Mouse (Mus musculus) limb, embryonic 11.5 days (tissue): ENCODE results near the gene Phf13. TPM values are rescaled to one million over a fixed set of nuclear protein-coding genes. Genes with fewer than 3 reads are reported as not detected.
A peak's percentile ranks its signal among the peaks of the same experiment; 100 is the strongest.

Source experiments
- ATAC-seq: fragments of 200-750 bp; cut with Nextera tagmentation; 2 replicates; pipeline ENCODE4 v1.8.0; 2017; ENCODE audit warnings: low read depth; ENCODE audit not compliant: insufficient number of reproducible peaks, low FRiP score, low TSS enrichment
- DNase-seq: peaks from one replicate; pipeline ENCODE4 v3.0.0-alpha.2; 2015; ENCODE audit warnings: low spot score
- H3K27ac ChIP-seq: fragments of 300-500 bp; sonication (generic); replicated peaks from 2 replicates; pipeline ENCODE4 v1.5.1; 2014; ENCODE audit warnings: low read depth, mild to moderate bottlenecking, low read length
- H3K27me3 ChIP-seq: fragments of 300-500 bp; sonication (generic); 2 replicates; pipeline ENCODE4 v1.6.1; 2014; ENCODE audit warnings: mild to moderate bottlenecking, low read length, mixed read lengths; ENCODE audit not compliant: control insufficient read depth, insufficient read depth
- H3K36me3 ChIP-seq: fragments of 300-500 bp; sonication (generic); 2 replicates; pipeline ENCODE4 v1.6.1; 2014; ENCODE audit warnings: mild to moderate bottlenecking, low read length, moderate library complexity, mixed read lengths; ENCODE audit not compliant: control insufficient read depth, insufficient read depth
- H3K4me1 ChIP-seq: fragments of 300-500 bp; sonication (generic); 2 replicates; pipeline ENCODE4 v1.6.1; 2014; ENCODE audit warnings: low read length, mixed read lengths; ENCODE audit not compliant: control insufficient read depth, insufficient read depth
- H3K4me2 ChIP-seq: fragments of 300-500 bp; sonication (generic); 2 replicates; pipeline ENCODE4 v1.6.1; 2014; ENCODE audit warnings: low read depth, mild to moderate bottlenecking, moderate library complexity; ENCODE audit not compliant: severe bottlenecking
- H3K4me3 ChIP-seq: fragments of 300-500 bp; sonication (generic); 2 replicates; pipeline ENCODE4 v1.5.1; 2014; ENCODE audit warnings: low read depth, low read length
- H3K9ac ChIP-seq: fragments of 300-500 bp; sonication (generic); 2 replicates; pipeline ENCODE4 v1.6.1; 2014; ENCODE audit warnings: mild to moderate bottlenecking, low read length
- H3K9me3 ChIP-seq: fragments of 300-500 bp; sonication (generic); 2 replicates; pipeline ENCODE4 v1.6.1; 2016; ENCODE audit warnings: low read length; ENCODE audit not compliant: control insufficient read depth
- WGBS: fragments of 180-500 bp; shearing (Covaris S2); extraction: QIAGEN DNeasy Blood & Tissue Kit; methylation state at CpG from one replicate; pipeline ENCODE4 v1.1.7; 2014; 5-methylcytosine and 5-hydroxymethylcytosine counted together
- polyA plus RNA-seq: library from polyadenylated mRNA; unstranded; fragments of >200 nt; fragmentation: Nextera tagmentation; extraction: Ambion mirVana; gene quantifications from 2 replicates; pipeline ENCODE4 v1.2.1, GENCODE M21; 2014

Gene Phf13
- polyA plus RNA-seq, 1 experiment from 2014 or later, result 29.4 TPM

DNA sequence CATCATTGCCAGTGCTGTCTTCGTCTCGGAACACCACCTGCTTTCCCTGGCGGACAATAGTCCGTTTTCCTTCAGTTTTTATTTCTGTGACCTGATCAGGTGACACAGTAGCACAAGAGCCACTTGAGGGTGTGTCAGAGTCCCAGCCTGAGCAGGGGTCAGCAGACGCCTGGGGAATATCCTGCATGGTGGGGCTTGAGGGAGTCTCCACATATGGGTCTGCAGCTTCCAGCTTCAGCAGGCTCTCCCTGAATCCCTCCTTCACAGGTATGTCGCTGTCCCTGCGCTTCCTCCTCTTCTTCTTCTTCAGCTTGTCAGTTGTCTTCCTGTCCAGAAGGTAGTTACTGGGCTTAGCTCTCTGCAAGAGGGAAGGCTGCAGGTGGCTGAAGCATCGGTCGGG is 4.0 kb downstream of the Phf13 start:
- Histone ChIP-seq H3K4me1 (peaks cover 13% of the 10 kb centered on the region), H3K4me3 (no peak overlapping the region), H3K9ac (no peak overlapping the region), H3K4me2 (no peak overlapping the region), H3K9me3 (no peaks in the 10 kb centered on the region), H3K27me3 (no peaks in the 10 kb centered on the region), H3K27ac (no peak overlapping the region), H3K36me3 (peaks cover 15% of the 10 kb centered on the region)
- DNase-seq, result no peak
- ATAC-seq, result no peak
- WGBS, result 92% methylated on average over 9 of the region's 9 CpGs

DNA sequence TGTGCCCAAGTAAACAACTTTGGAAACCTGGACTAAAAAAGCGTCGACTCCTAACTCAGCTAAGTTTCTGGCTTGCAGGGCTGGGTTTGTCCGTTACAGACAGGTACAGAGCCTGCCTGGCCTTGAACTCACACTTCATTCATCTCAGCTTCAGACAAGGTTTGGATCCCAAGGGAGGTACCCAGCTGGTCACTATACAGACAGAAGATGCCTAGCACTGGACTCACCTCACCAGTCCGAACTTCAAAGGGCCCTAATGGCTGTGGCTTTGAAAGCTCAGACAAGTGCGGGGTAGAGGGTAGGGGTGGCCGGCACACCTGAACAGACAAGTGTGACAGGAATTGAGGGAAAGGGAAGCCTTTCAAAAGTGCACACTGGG is 7.0 kb downstream of the Phf13 start:
- Histone ChIP-seq H3K4me1 (peaks cover 21% of the 10 kb centered on the region), H3K4me3 (peak overlapping the region; percentile 78), H3K36me3 (peaks cover 15% of the 10 kb centered on the region), H3K4me2 (peak overlapping the region; percentile 20), H3K27me3 (no peaks in the 10 kb centered on the region), H3K9me3 (no peaks in the 10 kb centered on the region), H3K9ac (peak overlapping the region; percentile 96), H3K27ac (peak overlapping the region; percentile 60; the same call in 1 of the 2 replicates)
- peak; percentile 22; the same call in 1 of the 2 replicates for ATAC-seq
- DNase-seq, result no peak
- 24% methylated on average over 6 of the region's 6 CpGs for WGBS

DNA sequence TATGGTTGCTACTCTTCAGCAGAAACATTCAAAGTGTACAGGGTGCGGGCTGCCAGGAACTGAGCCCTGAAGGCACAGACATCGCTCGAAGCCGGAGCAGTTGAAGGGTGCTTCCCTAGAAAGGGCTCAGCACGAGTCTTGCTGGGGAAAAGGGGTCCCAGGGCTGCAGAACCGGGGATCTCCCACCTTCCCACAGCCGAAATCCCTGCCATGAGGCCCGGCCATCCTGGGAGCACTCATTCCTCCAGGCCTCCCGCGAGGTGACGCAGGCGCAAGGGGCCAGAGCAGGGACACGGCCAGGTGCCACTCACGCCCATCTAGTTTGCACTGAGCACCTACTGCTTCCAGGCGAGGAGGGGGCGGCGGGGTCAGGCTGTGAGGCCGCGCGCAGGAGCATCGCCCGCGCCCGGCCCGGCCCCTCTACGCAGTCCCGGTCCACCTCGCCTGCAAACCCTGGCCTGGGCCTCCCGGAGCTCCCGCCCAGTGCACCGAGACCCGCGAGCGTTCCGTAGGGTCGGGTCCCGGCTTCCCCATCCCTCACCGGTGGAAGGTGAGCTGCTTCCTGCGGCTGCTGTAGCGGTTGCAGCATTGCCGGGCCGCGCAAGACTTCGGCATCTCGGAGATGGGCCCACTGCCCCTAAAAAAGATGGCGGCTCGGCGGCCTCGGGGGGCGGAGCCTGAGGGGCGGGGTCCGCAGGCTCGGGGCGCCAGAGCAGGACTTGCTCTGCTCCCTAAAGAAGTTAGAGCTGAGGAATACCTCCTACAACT is 7.5 kb downstream of the Phf13 start, which contains the start of gene Thap3:
Thap3 (minus strand) TSS at position 656 of the 768 bp plus-strand sequence.
- H3K4me3 ChIP-seq, result peak within 1 kb of the TSS; percentile 78
- DNase-seq, result peak; percentile 85
- no peaks in the 10 kb centered on the region for H3K27me3 ChIP-seq
- H3K27ac ChIP-seq, result peak within 1 kb of the TSS; percentile 60
- peak within 1 kb of the TSS; percentile 96 for H3K9ac ChIP-seq
- peak; percentile 69 for ATAC-seq
- peaks cover 15% of the 10 kb centered on the region for H3K36me3 ChIP-seq
- peaks cover 19% of the 10 kb centered on the region for H3K4me1 ChIP-seq
- H3K4me2 ChIP-seq, result peak within 1 kb of the TSS; percentile 88
- under 1% methylated on average over 52 of the region's 54 CpGs for WGBS
- H3K9me3 ChIP-seq, result no peaks in the 10 kb centered on the region

DNA sequence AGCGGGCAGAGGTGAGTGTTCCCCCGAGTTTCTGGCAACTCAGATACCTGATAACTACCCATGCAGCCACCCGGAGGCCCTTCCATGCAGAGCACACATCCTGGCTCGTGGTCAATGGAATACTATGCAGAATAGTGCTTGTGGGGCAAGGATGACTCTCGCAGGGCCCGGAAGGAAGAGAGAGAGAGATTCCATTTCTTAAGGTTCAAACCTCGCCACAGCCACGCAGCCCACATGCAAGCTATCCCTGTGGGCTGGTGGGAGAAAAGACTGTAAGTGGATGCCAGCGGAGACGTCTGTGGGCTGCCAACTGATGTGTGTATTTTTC is 8.1 kb downstream of the Phf13 start:
- no peak overlapping the region; the same call in 1 of the 2 replicates for H3K27ac ChIP-seq
- H3K9ac ChIP-seq, result peak overlapping the region; percentile 96
- H3K4me2 ChIP-seq, result peak overlapping the region; percentile 88
- peaks cover 15% of the 10 kb centered on the region for H3K36me3 ChIP-seq
- H3K4me1 ChIP-seq, result peaks cover 17% of the 10 kb centered on the region
- DNase-seq (no peak), ATAC-seq (no peak)
- no peaks in the 10 kb centered on the region for H3K9me3 ChIP-seq
- 33% methylated on average over 10 of the region's 10 CpGs for WGBS
- peak overlapping the region; percentile 78 for H3K4me3 ChIP-seq
- H3K27me3 ChIP-seq, result no peaks in the 10 kb centered on the region

DNA sequence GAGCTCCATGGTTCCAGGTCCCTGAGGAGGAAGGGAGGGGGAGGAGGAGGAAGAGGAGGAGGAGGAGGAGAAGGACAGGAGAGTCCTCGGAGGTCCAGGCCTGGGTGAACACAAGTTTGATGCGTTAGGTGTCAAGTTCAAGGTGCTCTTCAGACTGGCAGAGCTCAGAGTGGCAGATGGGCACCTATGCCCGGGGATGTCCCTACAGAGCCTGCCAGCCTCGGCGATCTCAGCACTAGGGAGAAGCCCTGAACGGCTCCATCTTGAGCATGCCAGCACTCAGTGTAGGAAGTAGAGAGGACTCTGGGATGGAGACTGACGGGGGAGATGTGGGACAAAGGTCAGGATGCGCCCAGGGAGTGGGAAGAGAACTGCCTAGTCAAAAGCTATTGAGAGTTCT is 9.4 kb downstream of the Phf13 start:
- H3K4me2 ChIP-seq, result no peak overlapping the region
- 62% methylated on average over 8 of the region's 8 CpGs for WGBS
- no peak for ATAC-seq
- H3K36me3 ChIP-seq, result peaks cover 9% of the 10 kb centered on the region
- DNase-seq, result no peak
- H3K27me3 ChIP-seq, result no peaks in the 10 kb centered on the region
- H3K9me3 ChIP-seq, result no peaks in the 10 kb centered on the region
- no peak overlapping the region for H3K9ac ChIP-seq
- H3K4me1 ChIP-seq, result peaks cover 21% of the 10 kb centered on the region
- H3K27ac ChIP-seq, result no peak overlapping the region
- H3K4me3 ChIP-seq, result no peak overlapping the region

DNA sequence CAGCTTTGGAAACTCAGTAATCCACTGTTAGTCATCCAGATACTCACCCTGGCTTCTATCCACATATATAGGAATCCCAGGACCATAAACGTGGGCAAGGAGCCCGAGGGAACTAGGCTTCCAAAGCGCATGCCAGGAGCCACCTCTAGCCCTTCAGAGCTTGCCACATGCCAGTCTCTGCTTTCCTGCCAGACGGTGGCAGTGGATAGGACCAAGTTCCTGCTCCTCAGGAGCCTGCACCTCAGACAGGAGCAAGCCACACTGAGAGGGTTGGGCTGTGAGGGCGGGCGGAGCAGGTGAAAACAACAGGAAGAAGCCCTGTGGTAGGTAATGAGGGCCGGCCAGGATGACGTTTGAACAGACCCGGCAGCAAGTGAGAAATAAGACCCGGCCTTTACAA is 10.2 kb downstream of the Phf13 start:
- H3K9me3 ChIP-seq, result no peaks in the 10 kb centered on the region
- DNase-seq (no peak), ATAC-seq (no peak)
- H3K4me2 ChIP-seq, result no peak overlapping the region
- no peak overlapping the region for H3K9ac ChIP-seq
- no peaks in the 10 kb centered on the region for H3K27me3 ChIP-seq
- no peak overlapping the region for H3K4me3 ChIP-seq
- no peak overlapping the region for H3K27ac ChIP-seq
- H3K4me1 ChIP-seq, result peaks cover 21% of the 10 kb centered on the region
- H3K36me3 ChIP-seq, result peaks cover 4% of the 10 kb centered on the region; the same call in 1 of the 2 replicates
- 23% methylated on average over 10 of the region's 10 CpGs for WGBS

DNA sequence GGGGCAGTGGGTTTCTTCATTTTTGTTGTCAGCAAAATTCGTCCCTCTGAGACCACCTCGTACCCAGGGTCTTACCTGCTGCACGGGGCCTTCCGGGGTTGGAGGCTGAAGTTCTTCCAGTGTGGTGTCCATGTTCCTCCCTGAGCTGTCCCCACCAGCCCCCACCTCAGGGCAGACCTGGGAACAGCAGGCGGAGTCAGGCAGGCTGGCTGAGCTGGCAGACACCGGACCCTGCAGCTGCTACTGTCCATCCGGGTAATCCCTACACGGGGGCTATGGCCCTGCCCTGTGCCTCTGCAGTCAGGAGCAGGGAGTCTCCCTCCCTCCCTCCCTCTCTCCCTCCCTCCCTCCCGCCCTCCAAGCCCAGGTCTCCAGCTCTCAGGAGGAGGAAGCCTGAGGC is 12.5 kb downstream of the Phf13 start:
- Histone ChIP-seq H3K4me2 (no peak overlapping the region), H3K27ac (no peak overlapping the region), H3K27me3 (no peaks in the 10 kb centered on the region), H3K9me3 (no peaks in the 10 kb centered on the region), H3K9ac (no peak overlapping the region), H3K36me3 (peaks cover 10% of the 10 kb centered on the region; the same call in 1 of the 2 replicates), H3K4me1 (peaks cover 21% of the 10 kb centered on the region), H3K4me3 (no peak overlapping the region)
- ATAC-seq (no peak), DNase-seq (no peak)
- WGBS, result 30% methylated on average over 8 of the region's 9 CpGs

DNA sequence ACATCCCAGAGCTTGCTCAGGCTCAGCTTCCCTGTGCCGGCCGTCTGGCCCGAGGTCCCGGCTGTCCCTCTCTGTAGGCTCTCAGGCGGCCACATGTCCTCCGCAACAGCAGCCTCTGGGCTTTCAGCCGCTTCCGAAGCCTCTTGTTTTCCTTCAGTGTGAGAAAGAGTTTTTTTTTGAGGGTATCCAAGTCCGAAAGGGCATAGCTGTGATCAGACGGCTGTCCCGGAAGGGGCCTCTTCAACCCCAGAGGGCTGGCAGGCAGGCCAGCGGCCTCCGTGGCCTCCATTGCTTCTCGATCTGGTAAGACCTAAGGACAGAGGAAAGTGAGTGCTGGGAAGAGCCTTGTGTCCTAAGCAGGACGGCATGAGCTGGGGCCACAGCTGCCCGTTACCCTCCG is 13.0 kb downstream of the Phf13 start:
- H3K4me2 ChIP-seq, result no peak overlapping the region
- no peaks in the 10 kb centered on the region for H3K27me3 ChIP-seq
- ATAC-seq, result no peak
- peaks cover 20% of the 10 kb centered on the region for H3K4me1 ChIP-seq
- H3K27ac ChIP-seq, result no peak overlapping the region
- H3K9me3 ChIP-seq, result no peaks in the 10 kb centered on the region
- 56% methylated on average over 17 of the region's 17 CpGs for WGBS
- no peak overlapping the region for H3K4me3 ChIP-seq
- DNase-seq, result no peak
- peaks cover 12% of the 10 kb centered on the region; the same call in 1 of the 2 replicates for H3K36me3 ChIP-seq
- H3K9ac ChIP-seq, result 0 out of 2 replicates have a peak overlapping the region, but pooled peaks have one; percentile 2
